Mouse (Mus musculus): ENCODE results near the gene Uevld. TPM values are rescaled to one million over a fixed set of nuclear protein-coding genes. Genes with fewer than 3 reads are reported as not detected.
"Not testable (repeated sequence)": the region's sequence is repeated elsewhere in the genome, so short reads cannot be mapped to it uniquely, and the experiment has no call there.

Uevld gene
- polyA plus RNA-seq, 1 experiment from 2014 or later = 7.1 TPM

DNA sequence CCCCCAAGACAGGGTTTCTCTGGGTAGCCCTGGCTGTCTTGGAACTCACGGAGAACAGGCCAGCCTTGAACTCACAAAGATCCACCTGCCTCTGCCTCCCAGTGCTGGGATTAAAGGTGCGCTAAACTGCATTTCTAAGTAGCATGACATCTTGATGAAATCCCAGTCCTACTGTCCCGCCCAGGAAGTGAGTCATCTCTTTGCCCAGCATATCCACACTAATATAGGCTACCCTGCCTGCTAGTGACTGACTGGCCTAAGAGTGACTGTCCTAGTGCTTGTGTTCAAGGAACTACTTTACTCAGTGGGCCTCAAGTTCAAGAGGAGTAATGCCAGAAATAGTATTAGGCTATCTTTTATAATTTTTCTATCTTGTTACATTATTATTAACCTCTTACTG is 42.0 kb downstream of the Uevld start:
- no peak overlapping the region for H3K4me2 ChIP-seq (ENCODE audit: low read length)
- H3K9ac ChIP-seq (replicated peaks; ENCODE audit: low read length) = no peak overlapping the region
- 95% methylated on average over 3 of the region's 3 CpGs for WGBS
- H3K9me3 ChIP-seq (ENCODE audit: control insufficient read depth, low read length) = no peaks in the 10 kb centered on the region
- no peak overlapping the region for H3K4me3 ChIP-seq (replicated peaks; ENCODE audit: low read depth, low read length)
- H3K36me3 ChIP-seq (ENCODE audit: control insufficient read depth, insufficient read depth, low read length) = peaks cover 28% of the 10 kb centered on the region
- H3K27me3 ChIP-seq (ENCODE audit: control insufficient read depth, insufficient read depth, low read length) = no peaks in the 10 kb centered on the region
- ATAC-seq (ENCODE audit: low FRiP score, low TSS enrichment) = no peak
- no peak overlapping the region for H3K27ac ChIP-seq (replicated peaks; ENCODE audit: low read depth, low read length)
- DNase-seq = no peak
- H3K4me1 ChIP-seq (ENCODE audit: control insufficient read depth, insufficient read depth, low read length) = peaks cover 22% of the 10 kb centered on the region

DNA sequence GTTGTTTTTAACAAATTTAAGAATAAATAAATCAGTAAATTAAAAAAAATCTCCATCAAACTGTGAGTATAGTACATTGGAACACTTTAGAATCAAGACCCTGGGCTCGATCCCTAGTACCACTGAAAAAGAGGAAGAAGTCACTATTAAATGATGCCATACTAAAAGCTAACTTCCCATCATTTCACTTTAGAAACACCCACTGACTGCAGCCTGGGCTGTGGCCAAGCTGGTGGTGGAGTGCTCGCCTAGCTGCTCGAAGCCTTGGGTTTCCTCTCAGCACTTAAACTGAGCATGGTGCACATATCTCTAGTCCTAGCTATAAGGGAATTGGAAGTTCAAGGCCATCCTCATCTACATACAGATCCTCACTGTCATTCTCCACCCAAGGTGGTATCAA is 47.1 kb downstream of the Uevld start:
- H3K36me3 ChIP-seq (ENCODE audit: control insufficient read depth, insufficient read depth, low read length) = peaks cover 78% of the 10 kb centered on the region
- no peaks in the 10 kb centered on the region for H3K4me1 ChIP-seq (ENCODE audit: control insufficient read depth, insufficient read depth, low read length)
- no peaks in the 10 kb centered on the region for H3K9me3 ChIP-seq (ENCODE audit: control insufficient read depth, low read length)
- H3K27me3 ChIP-seq (ENCODE audit: control insufficient read depth, insufficient read depth, low read length) = no peaks in the 10 kb centered on the region
- no peak overlapping the region for H3K4me3 ChIP-seq (replicated peaks; ENCODE audit: low read depth, low read length)
- no peak for ATAC-seq (ENCODE audit: low FRiP score, low TSS enrichment)
- WGBS = 94% methylated on average over 3 of the region's 3 CpGs
- no peak overlapping the region for H3K27ac ChIP-seq (replicated peaks; ENCODE audit: low read depth, low read length)
- no peak overlapping the region for H3K9ac ChIP-seq (replicated peaks; ENCODE audit: low read length)
- DNase-seq = no peak
- no peak overlapping the region for H3K4me2 ChIP-seq (ENCODE audit: low read length)

GRCm38 (mm10) chr7:46899343-46899742 is 59.0 kb downstream of the Uevld start:
- DNase-seq (no peak), ATAC-seq (ENCODE audit: low FRiP score, low TSS enrichment) (no peak)
- 95% methylated on average over 3 of the region's 3 CpGs for WGBS
- Histone ChIP-seq H3K4me2 (ENCODE audit: low read length) (no peak overlapping the region), H3K36me3 (ENCODE audit: control insufficient read depth, insufficient read depth, low read length) (peaks cover 86% of the 10 kb centered on the region), H3K9ac (replicated peaks; ENCODE audit: low read length) (no peak overlapping the region), H3K4me1 (ENCODE audit: control insufficient read depth, insufficient read depth, low read length) (no peaks in the 10 kb centered on the region), H3K27me3 (ENCODE audit: control insufficient read depth, insufficient read depth, low read length) (no peaks in the 10 kb centered on the region), H3K9me3 (ENCODE audit: control insufficient read depth, low read length) (no peaks in the 10 kb centered on the region), H3K27ac (replicated peaks; ENCODE audit: low read depth, low read length) (no peak overlapping the region), H3K4me3 (replicated peaks; ENCODE audit: low read depth, low read length) (no peak overlapping the region)

GRCm38 (mm10) chr7:46895511-46895910 is 62.8 kb downstream of the Uevld start:
- DNase-seq (no peak), ATAC-seq (ENCODE audit: low FRiP score, low TSS enrichment) (no peak)
- 97% methylated on average over 3 of the region's 3 CpGs for WGBS
- Histone ChIP-seq H3K4me2 (ENCODE audit: low read length) (no peak overlapping the region), H3K4me1 (ENCODE audit: control insufficient read depth, insufficient read depth, low read length) (no peaks in the 10 kb centered on the region), H3K27ac (replicated peaks; ENCODE audit: low read depth, low read length) (no peak overlapping the region), H3K4me3 (replicated peaks; ENCODE audit: low read depth, low read length) (no peak overlapping the region), H3K9ac (replicated peaks; ENCODE audit: low read length) (no peak overlapping the region), H3K27me3 (ENCODE audit: control insufficient read depth, insufficient read depth, low read length) (no peaks in the 10 kb centered on the region), H3K36me3 (ENCODE audit: control insufficient read depth, insufficient read depth, low read length) (peaks cover 88% of the 10 kb centered on the region), H3K9me3 (ENCODE audit: control insufficient read depth, low read length) (no peaks in the 10 kb centered on the region)

DNA sequence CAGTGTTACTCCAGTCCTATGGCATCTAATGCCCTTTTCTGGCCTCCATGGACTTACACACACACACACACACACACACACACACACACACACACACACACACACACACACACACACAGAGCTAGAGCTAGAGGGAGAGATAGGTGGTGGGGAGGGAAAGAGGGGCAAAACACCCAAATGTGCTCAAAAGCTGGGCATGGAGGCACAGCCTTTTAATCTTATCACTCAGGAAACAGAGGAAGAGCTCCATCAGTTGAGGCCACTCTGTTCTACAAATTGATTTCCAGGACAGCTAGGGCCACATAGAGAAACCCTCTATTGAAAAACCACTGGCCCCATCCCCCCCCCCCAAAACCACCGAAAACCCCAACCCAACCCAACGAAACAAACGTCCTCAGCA is 75.0 kb downstream of the Uevld start:
- Histone ChIP-seq H3K4me1 (ENCODE audit: control insufficient read depth, insufficient read depth, low read length) (no peaks in the 10 kb centered on the region), H3K9ac (replicated peaks; ENCODE audit: low read length) (no peak overlapping the region), H3K9me3 (ENCODE audit: control insufficient read depth, low read length) (no peaks in the 10 kb centered on the region), H3K36me3 (ENCODE audit: control insufficient read depth, insufficient read depth, low read length) (peaks cover 42% of the 10 kb centered on the region), H3K4me3 (replicated peaks; ENCODE audit: low read depth, low read length) (no peak overlapping the region), H3K27ac (replicated peaks; ENCODE audit: low read depth, low read length) (no peak overlapping the region), H3K27me3 (ENCODE audit: control insufficient read depth, insufficient read depth, low read length) (no peaks in the 10 kb centered on the region), H3K4me2 (ENCODE audit: low read length) (no peak overlapping the region)
- DNase-seq (no peak), ATAC-seq (ENCODE audit: low FRiP score, low TSS enrichment) (no peak)
- 91% methylated on average over 3 of the region's 3 CpGs for WGBS

DNA sequence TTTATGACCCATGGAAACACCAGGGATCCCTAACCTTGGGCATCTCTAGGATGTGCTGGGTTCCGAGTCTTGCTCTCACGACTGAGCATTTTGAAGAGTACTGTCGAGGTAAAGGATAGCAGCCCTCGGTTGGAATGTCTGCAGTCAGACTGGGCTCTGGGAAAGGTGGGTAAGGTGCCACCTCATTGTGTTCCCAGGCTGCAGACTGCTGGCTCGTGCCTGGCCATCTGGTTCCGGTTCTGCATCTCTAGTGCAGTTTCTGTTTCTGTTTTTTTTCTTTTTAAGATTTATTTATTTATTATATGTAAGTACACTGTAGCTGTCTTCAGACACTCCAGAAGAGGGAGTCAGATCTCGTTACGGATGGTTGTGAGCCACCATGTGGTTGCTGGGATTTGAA is 76.4 kb downstream of the Uevld start:
- 93% methylated on average over 7 of the region's 8 CpGs for WGBS

DNA sequence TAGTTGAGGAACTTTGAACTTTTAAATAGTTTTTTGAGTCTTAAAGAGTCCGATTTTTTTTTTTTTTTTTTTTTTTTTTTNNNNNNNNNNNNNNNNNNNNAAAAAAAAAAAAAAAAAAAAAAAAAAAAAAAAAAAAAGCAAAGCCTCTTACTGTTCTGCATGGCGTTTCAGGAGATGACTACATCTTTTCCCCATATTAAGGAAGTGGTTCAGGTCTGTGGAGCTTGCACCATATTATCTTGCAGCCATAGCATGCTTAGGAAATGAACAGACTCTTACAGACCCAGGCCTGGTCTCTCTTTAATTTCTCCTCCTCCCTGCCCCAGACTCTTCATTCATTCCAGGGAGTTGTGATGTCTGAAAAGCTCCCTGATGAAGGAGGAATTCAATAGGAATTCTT is 77.3 kb downstream of the Uevld start:
- Histone ChIP-seq H3K9me3 (ENCODE audit: control insufficient read depth, low read length) (no peaks in the 10 kb centered on the region), H3K4me3 (replicated peaks; ENCODE audit: low read depth, low read length) (no peak overlapping the region), H3K4me2 (ENCODE audit: low read length) (no peak overlapping the region), H3K9ac (replicated peaks; ENCODE audit: low read length) (no peak overlapping the region), H3K27me3 (ENCODE audit: control insufficient read depth, insufficient read depth, low read length) (no peaks in the 10 kb centered on the region), H3K27ac (replicated peaks; ENCODE audit: low read depth, low read length) (no peak overlapping the region), H3K36me3 (ENCODE audit: control insufficient read depth, insufficient read depth, low read length) (peaks cover 19% of the 10 kb centered on the region), H3K4me1 (ENCODE audit: control insufficient read depth, insufficient read depth, low read length) (no peaks in the 10 kb centered on the region)
- ATAC-seq (ENCODE audit: low FRiP score, low TSS enrichment) = no peak
- WGBS = 92% methylated on average over 2 of the region's 2 CpGs
- DNase-seq = no peak

More for the DNA sequence above, 76.4 kb downstream of the Uevld start:
- H3K36me3 ChIP-seq (ENCODE audit: control insufficient read depth, insufficient read depth, low read length) = peaks cover 29% of the 10 kb centered on the region
- ATAC-seq (ENCODE audit: low FRiP score, low TSS enrichment); H3K9ac ChIP-seq (replicated peaks; ENCODE audit: low read length); H3K9me3 ChIP-seq (ENCODE audit: control insufficient read depth, low read length); H3K27ac ChIP-seq (replicated peaks; ENCODE audit: low read depth, low read length); H3K4me1 ChIP-seq (ENCODE audit: control insufficient read depth, insufficient read depth, low read length); H3K4me2 ChIP-seq (ENCODE audit: low read length); H3K27me3 ChIP-seq (ENCODE audit: control insufficient read depth, insufficient read depth, low read length); H3K4me3 ChIP-seq (replicated peaks; ENCODE audit: low read depth, low read length); DNase-seq: not testable (repeated sequence)

DNA sequence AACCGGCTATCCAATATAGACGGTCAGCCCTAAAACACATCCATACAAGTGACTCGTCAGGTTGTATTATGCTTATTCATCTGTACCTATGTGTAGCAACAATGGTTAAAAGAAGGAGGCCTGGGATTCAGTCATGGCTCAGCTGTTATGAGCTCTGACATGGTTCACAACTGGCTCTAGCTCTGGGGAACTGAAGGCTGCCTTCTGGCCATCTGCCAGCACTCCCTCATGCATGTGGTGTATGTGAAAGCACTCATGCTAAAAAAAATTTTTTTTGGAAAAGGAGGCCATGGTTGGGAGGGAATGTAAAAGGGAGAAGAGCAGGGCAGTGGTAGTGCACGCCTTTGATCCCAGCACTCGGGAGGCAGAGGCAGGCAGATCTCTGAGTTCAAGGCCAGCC is 78.5 kb downstream of the Uevld start:
- no peak overlapping the region for H3K9ac ChIP-seq (replicated peaks; ENCODE audit: low read length)
- no peaks in the 10 kb centered on the region for H3K27me3 ChIP-seq (ENCODE audit: control insufficient read depth, insufficient read depth, low read length)
- ATAC-seq (ENCODE audit: low FRiP score, low TSS enrichment) (no peak), DNase-seq (no peak)
- peaks cover 8% of the 10 kb centered on the region for H3K36me3 ChIP-seq (ENCODE audit: control insufficient read depth, insufficient read depth, low read length)
- H3K9me3 ChIP-seq (ENCODE audit: control insufficient read depth, low read length) = no peaks in the 10 kb centered on the region
- no peak overlapping the region for H3K4me3 ChIP-seq (replicated peaks; ENCODE audit: low read depth, low read length)
- no peak overlapping the region for H3K27ac ChIP-seq (replicated peaks; ENCODE audit: low read depth, low read length)
- no peak overlapping the region for H3K4me2 ChIP-seq (ENCODE audit: low read length)
- WGBS = 97% methylated on average over 5 of the region's 5 CpGs
- no peaks in the 10 kb centered on the region for H3K4me1 ChIP-seq (ENCODE audit: control insufficient read depth, insufficient read depth, low read length)

DNA sequence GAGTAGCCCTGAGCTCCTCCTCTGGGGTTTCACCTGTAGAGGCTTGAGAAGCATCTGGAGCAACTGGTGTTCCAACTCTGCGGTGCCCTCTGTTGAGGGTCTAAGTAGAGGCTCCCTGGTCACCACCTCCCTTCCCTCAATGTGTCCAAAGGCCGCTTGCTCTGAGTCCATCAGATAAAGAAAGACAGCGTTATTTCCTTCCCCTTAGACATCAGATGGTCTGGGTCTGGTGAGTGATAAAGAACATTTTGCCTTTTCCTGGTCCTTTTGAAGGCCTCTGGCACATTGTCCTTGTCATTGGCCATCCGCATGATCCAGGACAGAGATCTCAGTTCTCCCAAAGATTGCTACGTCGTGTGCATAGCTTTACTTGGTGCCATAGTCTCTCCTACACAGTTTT is 81.1 kb downstream of the Uevld start:
- no peak overlapping the region for H3K9ac ChIP-seq (replicated peaks; ENCODE audit: low read length)
- no peak for ATAC-seq (ENCODE audit: low FRiP score, low TSS enrichment)
- no peak for DNase-seq
- no peak overlapping the region for H3K4me3 ChIP-seq (replicated peaks; ENCODE audit: low read depth, low read length)
- 89% methylated on average over 6 of the region's 6 CpGs for WGBS
- no peak overlapping the region for H3K4me2 ChIP-seq (ENCODE audit: low read length)
- no peak overlapping the region for H3K27ac ChIP-seq (replicated peaks; ENCODE audit: low read depth, low read length)
- no peaks in the 10 kb centered on the region for H3K9me3 ChIP-seq (ENCODE audit: control insufficient read depth, low read length)
- no peaks in the 10 kb centered on the region for H3K36me3 ChIP-seq (ENCODE audit: control insufficient read depth, insufficient read depth, low read length)
- no peaks in the 10 kb centered on the region for H3K4me1 ChIP-seq (ENCODE audit: control insufficient read depth, insufficient read depth, low read length)
- no peaks in the 10 kb centered on the region for H3K27me3 ChIP-seq (ENCODE audit: control insufficient read depth, insufficient read depth, low read length)

Data from midbrain, embryonic 14.5 days (tissue).